Mouse (Mus musculus) MN1 (cell line): ENCODE results near the gene Serf2.
"Not testable (repeated sequence)": the region's sequence is repeated elsewhere in the genome, so short reads cannot be mapped to it uniquely, and the experiment has no call there.

Source experiments
- DNase-seq: peaks from one replicate; pipeline ENCODE4 v3.0.0-alpha.2; 2016; ENCODE audit warnings: low spot score

Serf2 gene

GRCm38 (mm10) chr2:121448136-121448535 lies 859 bp upstream of the Serf2 start:
- peak; percentile 65 for DNase-seq

- DNase-seq: no peak
These were observed 583 bp downstream of the Serf2 start for GRCm38 (mm10) chr2:121449545-121450011.

- no peak for DNase-seq
These were observed 1.1 kb downstream of the Serf2 start for GRCm38 (mm10) chr2:121450093-121450492.

GRCm38 (mm10) chr2:121452361-121452760 lies 3.4 kb downstream of the Serf2 start:
- DNase-seq: no peak

- no peak for DNase-seq
These were observed 4.0 kb downstream of the Serf2 start, which contains the start of gene Hypk for GRCm38 (mm10) chr2:121452990-121453389. Gene Hypk, plus strand, starts transcription at chr2:121453290.

- DNase-seq: no peak
These were observed 4.9 kb downstream of the Serf2 start for GRCm38 (mm10) chr2:121453917-121454316.

GRCm38 (mm10) chr2:121455534-121455933 lies 6.5 kb downstream of the Serf2 start:
- no peak for DNase-seq

GRCm38 (mm10) chr2:121456692-121457642 lies 8.0 kb downstream of the Serf2 start, which contains the start of gene Serinc4:
Gene Serinc4, minus strand, starts transcription at chr2:121456781.
- DNase-seq: peak; percentile 85

- DNase-seq: no peak
These were observed 11.1 kb downstream of the Serf2 start for GRCm38 (mm10) chr2:121460071-121460470.

- not testable (repeated sequence) for DNase-seq
These were observed 20.0 kb downstream of the Serf2 start for GRCm38 (mm10) chr2:121468982-121469381.

- DNase-seq: not testable (repeated sequence)
These were observed 23.8 kb downstream of the Serf2 start for GRCm38 (mm10) chr2:121472783-121473182.

- DNase-seq: peak; percentile 91
These were observed 24.5 kb downstream of the Serf2 start, which contains the start of gene Mfap1b for GRCm38 (mm10) chr2:121473301-121474179. Gene Mfap1b, minus strand, starts transcription at chr2:121474067.

GRCm38 (mm10) chr2:121474180-121474535 lies 25.2 kb downstream of the Serf2 start:
- no peak for DNase-seq

GRCm38 (mm10) chr2:121475306-121475705 lies 26.3 kb downstream of the Serf2 start:
- DNase-seq: not testable (repeated sequence)

GRCm38 (mm10) chr2:121477491-121478266 lies 28.7 kb downstream of the Serf2 start:
- DNase-seq: no peak

GRCm38 (mm10) chr2:121480498-121480897 lies 31.5 kb downstream of the Serf2 start:
- no peak for DNase-seq

- not testable (repeated sequence) for DNase-seq
These were observed 31.9 kb downstream of the Serf2 start for GRCm38 (mm10) chr2:121480916-121481315.

- DNase-seq: no peak
These were observed 34.6 kb downstream of the Serf2 start for GRCm38 (mm10) chr2:121483576-121483975.

GRCm38 (mm10) chr2:121484403-121484802 lies 35.4 kb downstream of the Serf2 start:
- DNase-seq: not testable (repeated sequence)

- not testable (repeated sequence) for DNase-seq
These were observed 52.6 kb downstream of the Serf2 start for GRCm38 (mm10) chr2:121501550-121501949.
